Mouse (Mus musculus) bone marrow macrophage, adult 2 months (primary cell): Measurements from ENCODE around the gene Golga1.

Experiments
- CTCF ChIP-seq: IDR thresholded peaks from 2 replicates; pipeline ENCODE4 v1.5.1; 2012; ENCODE audit warnings: low read depth, mild to moderate bottlenecking, low read length, moderate library complexity
- POLR2A ChIP-seq: IDR thresholded peaks from 2 replicates; pipeline ENCODE4 v1.6.1; 2012; ENCODE audit warnings: mild to moderate bottlenecking, low read depth, low read length, borderline replicate concordance

DNA sequence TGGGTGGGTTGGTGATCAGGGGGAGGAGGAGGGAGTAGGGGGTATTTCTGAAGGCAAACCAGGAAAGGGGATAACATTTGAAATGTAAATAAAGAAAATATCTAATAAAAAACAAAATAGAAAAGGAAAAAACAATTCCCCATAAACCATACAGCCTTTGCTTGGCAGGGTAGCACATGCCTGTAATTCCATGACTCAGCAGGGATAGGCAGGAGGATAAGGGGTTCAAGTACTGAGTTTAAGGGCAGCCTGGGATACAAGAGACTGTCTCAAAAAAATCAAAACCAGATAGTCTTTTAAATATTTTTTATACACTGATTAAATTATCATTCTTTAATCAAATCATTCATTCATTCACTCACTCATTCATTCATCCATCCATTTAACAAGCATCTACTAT, 45.2 kb upstream of the Golga1 start:
- TF ChIP-seq CTCF (no peak), POLR2A (no peak)
